Mouse (Mus musculus): ENCODE data around the gene Tmem208.

The Tmem208 gene

DNA sequence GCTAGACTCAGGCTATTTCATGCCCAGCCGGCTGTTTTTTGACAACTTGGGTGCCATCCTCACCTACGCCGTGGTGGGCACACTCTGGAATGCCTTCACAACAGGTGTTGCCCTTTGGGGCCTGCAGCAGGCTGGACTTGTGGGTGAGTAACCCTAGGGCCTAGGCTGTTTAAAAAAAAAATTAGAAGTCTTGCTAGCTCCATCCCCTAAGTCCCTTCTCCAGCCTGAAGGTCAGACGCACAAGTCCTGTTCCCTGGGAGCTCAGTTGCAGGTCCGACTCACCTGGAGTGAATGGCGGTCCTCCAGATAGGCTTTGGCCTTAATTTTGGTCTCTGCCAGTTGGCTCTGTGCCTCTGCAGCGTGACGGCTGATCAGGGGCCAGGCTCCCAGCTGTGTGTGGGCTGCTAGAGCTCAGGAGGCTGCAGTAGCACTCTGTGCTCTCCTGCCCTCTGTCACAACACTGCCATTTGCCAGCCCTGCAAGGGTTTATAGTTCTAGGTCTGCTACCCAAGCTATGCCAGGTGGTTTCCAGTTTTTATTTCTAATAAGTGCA is 27.5 kb downstream of the Tmem208 start:
- no peak for DNase-seq (ENCODE audit: low spot score in 2 of 2)

DNA sequence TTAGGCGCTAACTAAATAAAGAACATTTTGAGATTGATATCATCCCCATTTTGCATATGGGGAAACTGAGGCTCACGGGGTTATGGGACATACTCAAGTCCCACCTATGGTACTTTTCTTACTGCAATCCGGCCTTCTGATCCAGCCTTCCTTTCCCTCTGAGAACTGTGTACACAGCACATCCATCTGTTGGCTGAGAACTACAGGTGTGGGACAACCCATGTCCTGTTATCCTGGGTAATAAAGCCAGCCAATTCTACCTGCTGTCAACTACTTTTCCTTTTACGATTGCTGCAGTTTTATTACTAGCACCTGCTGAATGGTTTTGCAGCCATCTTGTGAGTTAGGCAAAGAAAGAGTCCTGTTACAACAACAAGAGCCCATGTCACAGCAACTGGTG is 28.4 kb downstream of the Tmem208 start:
- DNase-seq (ENCODE audit: low spot score in 2 of 2) = no peak

- no peak for DNase-seq (ENCODE audit: low spot score in 2 of 2)
Observed at GRCm38 (mm10) chr8:105355179-105356024, 29.2 kb downstream of the Tmem208 start.

DNA sequence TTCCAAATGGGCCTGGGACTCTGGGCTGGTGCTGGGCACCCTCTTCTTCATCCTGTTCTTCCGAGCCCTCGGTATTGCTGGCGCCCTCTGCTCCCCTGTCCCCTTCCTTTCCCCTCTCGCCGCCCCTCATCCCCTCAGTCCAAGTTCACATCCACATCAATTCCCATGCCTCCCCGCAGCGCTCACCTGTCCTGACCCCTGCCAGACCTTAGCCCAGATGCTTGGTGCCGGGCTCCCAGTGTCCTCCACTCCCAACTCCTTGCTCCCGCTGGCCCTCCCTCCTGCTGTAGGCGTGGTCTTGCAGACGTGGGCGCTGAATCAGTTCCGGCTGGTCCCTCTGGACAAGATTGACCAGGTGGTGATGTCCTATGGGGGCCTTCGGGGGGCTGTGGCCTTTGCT is 30.5 kb downstream of the Tmem208 start:
- DNase-seq (ENCODE audit: low spot score in 2 of 2) = no peak

- DNase-seq (ENCODE audit: low spot score in 2 of 2) = no peak
Observed at GRCm38 (mm10) chr8:105359208-105359607, 33.1 kb downstream of the Tmem208 start.

DNA sequence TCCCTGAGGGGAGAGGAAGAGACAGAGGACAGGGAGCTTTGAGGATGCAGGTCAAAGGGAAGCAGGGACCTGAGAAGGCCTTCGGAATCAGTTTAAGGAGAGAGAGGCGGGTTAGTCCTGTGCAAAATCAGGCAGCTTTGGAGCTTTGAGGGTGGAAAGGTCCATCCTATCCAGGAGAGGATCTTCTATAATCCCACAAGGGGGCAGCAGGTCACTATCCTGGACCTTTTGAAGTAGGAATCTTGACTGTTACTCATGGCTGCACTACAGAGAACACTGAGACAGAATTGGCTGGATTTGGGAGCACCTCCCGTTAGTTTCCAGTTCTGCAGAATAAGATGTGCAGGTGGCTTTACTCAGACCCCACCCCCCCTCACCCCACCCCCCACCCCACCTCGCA is 33.5 kb downstream of the Tmem208 start:
- DNase-seq (ENCODE audit: low spot score in 2 of 2) = no peak

DNA sequence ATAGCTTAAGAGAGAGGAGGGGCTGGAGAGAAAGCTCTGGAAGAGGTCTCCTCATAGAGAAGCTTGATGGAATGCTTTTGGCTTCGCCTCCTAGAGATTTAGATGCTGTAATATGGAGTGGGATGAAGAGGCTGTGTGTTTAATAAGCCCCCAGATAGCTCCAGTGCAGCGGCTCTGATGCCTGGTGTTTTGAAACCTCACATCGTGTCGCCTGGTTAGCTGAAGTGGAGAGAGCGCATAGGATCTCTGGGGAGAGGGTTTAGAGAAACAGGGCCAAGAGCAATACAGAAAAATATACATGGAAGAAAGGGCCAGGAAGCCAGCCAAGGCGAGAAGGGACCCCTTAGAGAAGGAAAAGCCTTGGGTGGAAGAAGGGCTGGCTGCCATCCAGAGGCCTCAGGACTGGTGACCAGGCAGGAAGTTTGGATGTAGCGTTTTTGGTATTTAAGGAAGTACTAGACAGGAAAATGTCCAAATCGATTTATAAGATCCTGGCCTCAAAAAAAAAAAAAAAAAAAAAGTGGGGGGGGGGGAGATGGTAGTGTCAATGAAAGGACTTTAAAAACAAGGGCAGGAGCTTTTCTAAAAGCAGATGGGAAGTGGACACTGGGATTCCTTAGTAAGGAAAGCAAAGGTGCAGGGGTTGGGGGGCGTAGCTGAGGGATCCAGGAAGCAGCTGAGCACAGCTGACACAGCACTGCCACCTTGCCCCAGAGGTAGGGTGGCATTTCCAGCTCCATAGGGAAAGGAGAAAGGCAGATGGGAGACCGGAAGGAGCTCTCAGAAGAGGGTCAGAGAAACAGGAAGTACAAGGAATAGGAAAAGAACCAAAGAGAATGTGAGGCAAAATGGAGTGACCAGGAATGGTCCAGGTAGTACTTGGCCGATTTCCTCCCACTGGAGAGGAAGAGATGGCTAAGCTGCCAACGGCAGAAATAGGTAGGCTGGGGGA is 35.9 kb downstream of the Tmem208 start:
- no peak for DNase-seq (ENCODE audit: low spot score in 2 of 2)

- no peak for DNase-seq (ENCODE audit: low spot score in 2 of 2)
Observed at GRCm38 (mm10) chr8:105367107-105367506, 41.0 kb downstream of the Tmem208 start.

DNA sequence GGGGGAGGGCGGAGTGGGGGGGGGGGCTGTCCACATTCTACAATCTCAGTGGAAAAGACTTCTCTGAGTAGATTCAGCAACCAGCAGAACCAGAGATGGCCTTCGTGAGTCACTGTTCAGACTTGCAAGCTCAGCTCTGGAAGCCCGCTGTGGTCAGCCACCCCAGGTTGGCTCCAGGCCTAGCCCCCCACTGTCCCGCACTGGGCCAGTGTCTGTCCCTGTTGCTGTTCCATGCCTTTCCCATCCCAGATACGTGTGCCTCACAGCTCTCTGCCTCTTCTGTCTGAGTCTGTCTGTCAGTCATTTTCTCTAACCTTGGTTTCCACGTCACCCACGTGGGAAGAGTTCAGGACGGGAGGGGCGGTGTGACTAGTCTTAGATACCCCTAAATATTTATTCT is 46.3 kb downstream of the Tmem208 start:
- no peak for DNase-seq (ENCODE audit: low spot score in 2 of 2)

- no peak for DNase-seq (ENCODE audit: low spot score in 2 of 2)
Observed at GRCm38 (mm10) chr8:105373032-105373431, 46.9 kb downstream of the Tmem208 start, which contains the start of gene Plekhg4. Gene Plekhg4, plus strand, starts transcription at chr8:105373274.

- no peak for DNase-seq (ENCODE audit: low spot score in 2 of 2)
Observed at GRCm38 (mm10) chr8:105374513-105374966, 48.4 kb downstream of the Tmem208 start.

DNA sequence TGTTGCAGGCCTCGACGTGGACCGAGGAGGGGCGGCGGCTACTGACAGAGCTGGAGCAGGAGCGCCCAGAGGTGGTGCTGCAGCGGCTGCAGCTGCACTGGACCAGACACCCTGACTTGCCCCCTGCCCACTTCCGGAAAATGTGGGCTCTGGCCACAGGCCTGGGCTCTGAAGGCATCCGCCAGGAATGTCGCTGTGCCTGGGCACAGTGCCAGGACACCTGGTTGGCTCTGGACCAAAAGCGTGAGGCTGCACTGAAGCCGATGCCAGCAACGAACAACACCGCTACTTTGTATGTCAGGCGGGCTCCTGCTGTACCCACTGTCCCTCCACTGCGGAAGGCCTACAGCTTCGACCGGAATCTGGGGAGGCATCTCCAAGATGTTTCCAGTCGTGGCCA is 52.5 kb downstream of the Tmem208 start:
- peak; percentile 30 to 54 for DNase-seq (ENCODE audit: low spot score in 2 of 2)

- DNase-seq (ENCODE audit: low spot score in 2 of 2) = no peak
Observed at GRCm38 (mm10) chr8:105380308-105380707, 54.2 kb downstream of the Tmem208 start.

DNA sequence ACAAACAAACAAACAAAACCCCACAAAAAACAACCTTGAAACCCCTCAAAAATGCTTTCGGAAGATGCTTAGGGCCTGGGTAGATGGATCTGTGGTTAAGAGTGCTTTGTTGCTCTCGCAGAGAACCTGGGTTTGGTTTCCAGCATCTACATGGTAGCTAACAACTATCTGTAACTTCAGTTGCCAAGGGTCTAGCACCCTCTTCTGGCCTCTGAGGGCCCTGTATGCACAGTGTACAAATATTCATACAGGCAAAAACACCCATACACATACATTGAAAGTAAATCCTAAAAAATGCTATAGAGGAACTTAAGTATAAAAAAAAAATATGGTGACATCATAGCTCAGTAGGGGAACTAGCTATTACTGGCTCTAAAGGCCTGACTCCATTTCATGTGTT is 57.9 kb downstream of the Tmem208 start:
- no peak for DNase-seq (ENCODE audit: low spot score in 2 of 2)

All from urinary bladder, adult 18-20 months (tissue).